Mouse (Mus musculus): ENCODE results near the gene Sypl.

The Sypl gene

DNA sequence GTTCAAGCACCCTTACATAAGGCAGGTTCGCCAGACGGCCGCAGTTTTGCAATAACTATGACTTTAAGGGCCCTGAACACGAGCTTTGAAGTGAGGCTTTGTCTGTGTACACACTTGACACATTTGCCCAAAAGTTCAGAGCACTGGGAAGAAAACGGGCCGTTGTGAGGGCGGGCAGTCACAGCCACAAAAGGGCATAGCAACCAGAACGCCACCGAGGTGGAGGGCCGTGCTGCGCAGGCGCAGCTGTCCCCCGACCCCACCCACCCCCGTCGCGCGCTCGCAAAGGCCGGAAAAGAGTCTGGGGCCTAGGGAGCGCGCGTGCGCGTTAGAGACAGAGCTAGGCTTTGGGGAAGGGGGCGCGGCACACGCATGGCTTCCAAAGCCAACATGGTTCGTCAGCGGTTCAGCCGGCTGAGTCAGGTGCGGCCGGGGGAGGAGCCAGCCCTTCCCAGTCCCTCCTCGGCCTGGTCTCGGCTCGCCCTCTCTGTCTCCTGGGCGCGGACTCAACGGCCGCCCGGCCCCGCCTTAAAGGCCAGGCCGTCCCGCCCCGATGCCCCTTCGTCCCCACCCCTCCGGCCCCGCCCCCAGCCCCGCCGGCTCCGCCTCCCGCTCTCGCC is at the start of gene Sypl:
TSS of gene Sypl (plus strand) at position 296 of the 620 bp plus-strand sequence.
- DNase-seq (ENCODE audit: low read depth, low spot score) = peak; percentile 84

- DNase-seq (ENCODE audit: low read depth, low spot score) = no peak
Observed at GRCm38 (mm10) chr12:32909686-32910085, 44.0 kb upstream of the Sypl start.

GRCm38 (mm10) chr12:32910092-32910491 is 43.6 kb upstream of the Sypl start:
- DNase-seq (ENCODE audit: low read depth, low spot score) = peak; percentile 78

DNA sequence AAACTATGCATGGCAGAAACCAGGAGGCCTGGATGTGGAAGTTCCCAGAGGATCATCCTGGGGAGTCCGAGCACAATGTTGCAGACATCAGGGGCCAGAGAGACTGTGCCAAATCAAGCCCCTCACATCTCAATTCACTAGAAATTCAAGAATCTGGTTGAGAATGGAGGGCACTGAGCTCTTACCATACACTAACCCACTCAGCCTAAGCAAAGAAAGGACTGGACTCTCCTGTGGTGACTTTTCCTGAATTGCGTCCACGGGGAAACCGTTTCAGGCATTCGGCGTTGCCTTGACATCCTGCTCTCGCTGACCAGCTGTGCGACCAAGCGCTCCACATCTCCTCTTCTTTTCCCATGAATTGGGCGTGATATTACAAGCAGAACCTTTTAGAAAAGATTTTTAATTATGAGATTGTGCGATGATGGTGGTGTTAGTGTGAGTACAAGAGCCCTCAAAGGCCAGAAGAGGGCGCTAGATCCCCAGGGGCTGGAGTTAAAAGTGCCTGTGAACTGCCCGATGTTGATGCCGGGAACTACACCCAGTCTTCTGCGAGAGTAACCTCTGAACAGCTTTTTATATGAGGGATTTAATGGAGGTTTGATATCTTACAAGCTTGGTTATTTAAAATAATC is 43.0 kb upstream of the Sypl start:
- no peak for DNase-seq (ENCODE audit: low read depth, low spot score)

DNA sequence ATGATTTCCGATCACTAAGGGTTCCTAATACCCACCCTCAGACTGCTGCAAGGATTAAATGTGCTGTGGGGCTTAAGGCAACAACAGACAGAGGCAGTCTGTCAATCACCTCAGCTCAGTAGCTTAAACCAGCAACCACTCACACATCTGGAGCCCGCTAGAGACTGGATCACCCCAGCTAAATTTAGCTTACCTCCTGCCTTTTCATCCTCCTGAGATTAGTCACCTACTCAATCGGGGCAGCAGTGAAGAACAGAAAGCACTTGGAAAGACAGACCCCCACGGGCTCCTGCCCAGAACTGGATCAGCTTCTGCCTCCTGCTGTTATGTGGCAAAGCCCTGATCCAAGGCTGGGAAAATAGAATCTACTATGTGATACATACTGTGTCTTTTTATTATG is 42.1 kb upstream of the Sypl start:
- DNase-seq (ENCODE audit: low read depth, low spot score) = no peak

DNA sequence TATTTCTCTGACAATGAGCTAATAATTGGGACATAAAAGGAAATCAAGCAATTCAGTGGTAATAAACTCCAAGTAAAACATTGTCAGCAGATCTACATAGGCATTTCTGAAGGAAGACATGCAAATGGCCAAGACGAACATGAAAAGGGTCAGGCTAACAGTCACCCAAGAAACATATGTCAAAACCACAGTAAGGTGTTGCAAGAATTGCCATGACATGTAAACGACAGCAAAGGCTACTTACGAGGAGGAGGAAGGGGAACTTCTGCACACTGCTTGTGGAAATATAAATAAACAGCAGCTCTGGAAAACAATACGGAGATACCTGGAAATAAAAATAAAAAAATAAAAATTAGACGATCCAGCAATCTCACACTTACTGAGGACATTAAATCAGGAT is 40.9 kb upstream of the Sypl start:
- DNase-seq (ENCODE audit: low read depth, low spot score) = no peak

GRCm38 (mm10) chr12:32918683-32919082 is 35.0 kb upstream of the Sypl start:
- no peak for DNase-seq (ENCODE audit: low read depth, low spot score)

DNA sequence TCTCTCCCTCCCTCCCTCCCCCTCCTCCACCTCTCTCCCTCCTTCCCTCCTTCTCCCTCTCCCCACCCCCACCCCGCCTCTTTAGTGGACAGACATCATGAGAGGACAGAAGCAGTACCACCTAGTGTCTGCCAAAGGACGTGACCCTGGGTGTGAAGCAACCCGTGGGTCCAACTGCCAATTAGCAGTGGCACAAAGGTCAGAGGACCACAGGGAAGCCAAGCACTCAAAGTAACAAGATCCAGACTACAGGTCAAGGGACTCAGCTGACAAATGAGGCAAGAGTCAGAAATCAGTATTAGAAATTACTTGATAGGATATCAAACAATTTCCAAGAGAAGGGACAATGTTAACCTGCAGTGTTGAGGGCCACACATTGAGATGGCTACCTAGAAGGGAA is 34.6 kb upstream of the Sypl start:
- no peak for DNase-seq (ENCODE audit: low read depth, low spot score)

GRCm38 (mm10) chr12:32919527-32919926 is 34.2 kb upstream of the Sypl start:
- no peak for DNase-seq (ENCODE audit: low read depth, low spot score)

GRCm38 (mm10) chr12:32920185-32920788 is 33.4 kb upstream of the Sypl start:
- no peak for DNase-seq (ENCODE audit: low read depth, low spot score)

GRCm38 (mm10) chr12:32921071-32921470 is 32.6 kb upstream of the Sypl start:
- no peak for DNase-seq (ENCODE audit: low read depth, low spot score)

GRCm38 (mm10) chr12:32921532-32922131 is 32.1 kb upstream of the Sypl start:
- no peak for DNase-seq (ENCODE audit: low read depth, low spot score)

- no peak for DNase-seq (ENCODE audit: low read depth, low spot score)
Observed at GRCm38 (mm10) chr12:32924245-32924644, 29.4 kb upstream of the Sypl start.

DNA sequence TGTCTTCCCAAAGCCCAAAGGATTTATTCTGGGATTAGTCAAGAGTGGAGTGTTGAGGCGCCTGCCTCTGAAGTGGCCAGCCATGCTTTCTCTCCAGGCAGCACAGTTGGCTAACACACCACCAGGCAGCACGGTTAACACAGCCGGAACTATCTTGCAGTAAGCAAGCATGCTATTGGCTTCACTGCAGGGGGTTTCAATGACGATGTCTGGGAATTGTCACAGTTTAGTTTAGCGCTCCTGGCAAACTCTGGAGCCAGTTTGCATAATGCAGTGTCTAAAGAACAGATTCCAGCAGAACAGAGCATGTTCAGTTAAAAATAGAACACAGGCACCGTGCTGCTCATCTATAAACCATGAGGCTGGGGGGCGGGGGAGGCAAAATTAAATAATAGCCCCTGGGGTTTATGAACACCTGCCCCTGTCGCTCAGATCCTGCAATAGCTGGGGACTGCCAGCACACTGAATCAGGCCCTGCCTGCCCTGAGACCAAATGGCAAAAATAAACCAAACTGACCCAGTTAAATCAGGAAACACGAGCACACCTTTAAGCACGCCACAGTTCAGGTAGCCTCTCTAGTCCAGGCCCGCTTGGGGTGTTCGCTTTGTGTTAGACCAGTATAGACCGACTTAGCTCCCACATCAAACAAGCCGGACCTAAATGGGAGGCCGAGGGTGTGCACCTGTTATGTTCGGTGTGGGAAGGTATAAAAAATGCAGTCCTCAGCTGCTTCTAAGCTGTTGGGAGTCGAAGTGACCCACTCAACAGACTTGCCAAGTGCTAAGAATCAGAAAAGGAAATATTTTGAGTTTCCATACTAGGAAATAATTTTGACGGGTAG is 27.1 kb upstream of the Sypl start:
- no peak for DNase-seq (ENCODE audit: low read depth, low spot score)

DNA sequence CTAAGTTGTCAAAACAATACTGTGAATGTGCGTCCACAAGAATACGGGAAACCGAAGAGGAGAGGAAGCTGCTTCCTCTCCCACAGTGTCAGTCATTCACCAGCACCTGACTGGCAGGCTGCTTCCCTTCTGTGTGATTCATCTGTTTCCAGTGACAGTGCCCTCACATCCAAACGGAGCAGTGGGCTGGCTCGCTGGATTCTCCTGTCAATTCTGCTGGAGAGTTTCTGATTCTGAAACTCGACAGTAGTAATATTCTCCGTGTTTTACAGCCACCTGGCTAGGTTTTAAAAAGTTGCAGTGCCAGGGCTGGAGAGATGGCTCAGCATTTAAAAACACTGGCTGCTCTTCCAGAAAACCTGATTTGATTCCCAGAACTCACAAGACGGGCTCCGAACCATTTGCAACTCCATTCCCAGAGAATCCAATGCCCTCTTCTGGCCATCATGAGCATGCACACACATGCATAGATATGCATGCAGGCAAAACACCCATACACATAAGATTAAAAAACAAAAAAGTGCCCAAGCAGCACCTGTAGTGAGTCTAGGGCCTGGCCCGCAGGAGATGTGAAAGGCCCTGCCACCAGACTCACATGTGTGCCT is 26.4 kb upstream of the Sypl start:
- DNase-seq (ENCODE audit: low read depth, low spot score) = no peak

DNA sequence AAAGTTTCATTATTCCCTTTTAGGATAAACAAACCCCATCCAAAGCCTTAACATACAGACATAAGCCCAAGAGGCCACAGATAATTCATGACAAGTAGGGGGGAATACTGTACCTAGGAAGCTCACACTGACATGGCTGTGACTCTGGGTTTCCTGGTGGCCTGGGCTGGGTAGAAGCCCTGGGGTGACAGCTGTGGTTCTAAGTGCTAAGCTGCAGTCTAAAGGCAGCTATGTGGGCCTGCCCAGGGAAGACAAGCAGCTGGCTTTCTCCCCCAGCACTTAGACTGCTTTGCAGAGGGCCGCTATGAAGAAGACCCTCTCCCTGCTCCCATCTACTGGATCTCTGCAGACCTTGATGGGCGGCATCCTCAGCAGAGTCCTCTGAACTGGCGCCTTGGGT is 25.5 kb upstream of the Sypl start:
- DNase-seq (ENCODE audit: low read depth, low spot score) = no peak

DNA sequence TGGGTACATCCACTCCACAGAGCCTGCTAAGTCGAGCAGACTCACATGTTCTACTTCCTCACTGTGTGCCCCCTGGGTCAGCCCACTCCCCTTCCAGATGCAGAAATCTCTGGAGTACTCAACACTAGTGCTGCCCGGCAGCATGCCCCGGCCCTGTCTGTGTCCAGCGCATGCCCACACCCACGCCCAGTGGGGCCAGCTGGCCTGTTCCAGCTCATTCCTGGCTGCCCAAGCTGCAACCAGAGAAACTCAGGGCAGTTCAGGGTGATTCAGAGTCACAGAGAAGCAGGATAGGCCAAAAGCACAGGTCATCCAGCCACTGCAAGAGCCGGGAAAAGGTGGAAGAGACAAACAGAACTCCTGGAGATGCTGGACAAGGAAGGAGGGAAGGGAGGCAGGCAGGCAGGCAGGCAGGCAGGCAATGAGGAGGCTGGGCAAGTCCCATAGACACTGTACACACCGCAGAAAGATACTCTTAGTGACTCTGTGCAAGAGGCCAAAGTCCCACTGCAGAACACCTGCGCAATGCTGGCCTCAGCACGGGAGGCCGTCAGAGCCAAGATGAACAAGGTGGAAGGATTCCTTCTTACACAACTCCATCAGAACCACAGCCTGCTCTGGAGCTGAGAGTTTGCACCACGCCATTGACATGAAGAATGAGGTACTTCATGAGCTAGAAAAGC is 23.7 kb upstream of the Sypl start:
- DNase-seq (ENCODE audit: low read depth, low spot score) = no peak

DNA sequence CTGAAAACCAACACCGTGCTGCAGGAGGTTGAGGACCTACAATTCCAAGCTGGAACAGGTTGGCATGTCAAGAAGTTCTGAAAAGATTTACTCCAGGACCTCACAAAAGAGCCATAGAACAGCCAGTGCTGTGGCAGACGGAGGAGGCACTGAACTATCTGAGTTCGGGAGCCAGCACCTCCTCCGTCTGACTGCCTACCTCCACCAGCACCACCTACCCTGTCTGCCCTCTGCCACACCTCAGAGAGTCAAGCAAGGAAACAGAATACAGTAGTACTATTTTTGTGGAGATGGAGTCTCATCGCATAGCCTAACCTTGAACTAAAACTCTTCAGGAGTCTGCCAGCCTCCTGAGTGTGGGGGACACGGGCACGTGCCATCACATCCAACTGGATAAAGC is 23.1 kb upstream of the Sypl start:
- no peak for DNase-seq (ENCODE audit: low read depth, low spot score)

- DNase-seq (ENCODE audit: low read depth, low spot score) = no peak
Observed at GRCm38 (mm10) chr12:32936246-32936946, 17.3 kb upstream of the Sypl start.

GRCm38 (mm10) chr12:32941141-32941540 is 12.6 kb upstream of the Sypl start:
- no peak for DNase-seq (ENCODE audit: low read depth, low spot score)
